Comparison of ENCODE assay signal across 8 mouse cellular contexts in genomic region chr7:132597251-132598041, GRCm38 (mm10). TPM values are rescaled to one million over a fixed set of nuclear protein-coding genes. Genes with fewer than 3 reads are reported as not detected.
DNase-seq lines count a peak whose midpoint lies in the region; ATAC-seq and TF ChIP-seq lines count a peak whose summit lies in the region.

No protein-coding gene starts in this region.

- no peak for TF ChIP-seq CTCF in layer of hippocampus, adult 2 months (conservative IDR thresholded peaks at IDR 0.05)

- peak overlapping the region; percentile 82 for H3K4me2 ChIP-seq in liver, embryonic 13.5 days
- peak overlapping the region; percentile 69 for H3K4me2 ChIP-seq in stomach, embryonic 14.5 days (replicated peaks; ENCODE audit: low read depth, low read length)

- ATAC-seq in liver, embryonic 13.5 days (ENCODE audit: low read depth), result peak; percentile 56
- 0 out of 2 replicates have a peak, but pooled peaks have one; percentile 10 for ATAC-seq in stomach, embryonic 14.5 days (ENCODE audit: insufficient number of reproducible peaks, insufficient read depth, low FRiP score, low read depth)

- H3K9ac ChIP-seq in liver, embryonic 13.5 days, result peak overlapping the region; percentile 27
- H3K9ac ChIP-seq in stomach, embryonic 14.5 days (replicated peaks; ENCODE audit: low read depth, low read length), result no peak overlapping the region; the same call in 1 of the 2 replicates

- no peak for DNase-seq in layer of hippocampus, adult 2 months (ENCODE audit: low spot score in 2 of 2)
- DNase-seq in layer of hippocampus, postnatal 14 days (ENCODE audit: low spot score in 2 of 2), result no peak
- peak; percentile 28 to 29 for DNase-seq in heart, postnatal 14 days
- DNase-seq in liver, embryonic 13.5 days, result peak; percentile 18
- DNase-seq in cerebellum, adult 18-20 months, result no peak
- DNase-seq in ovary, adult 18-20 months (ENCODE audit: low spot score), result no peak

- H3K9me3 ChIP-seq in liver, embryonic 13.5 days (replicated peaks), result no peaks in the 10 kb centered on the region
- H3K9me3 ChIP-seq in stomach, embryonic 14.5 days (ENCODE audit: control insufficient read depth, low read depth, low read length), result no peaks in the 10 kb centered on the region

- H3K27me3 ChIP-seq in liver, embryonic 13.5 days, result peaks cover 73% of the 10 kb centered on the region
- H3K27me3 ChIP-seq in stomach, embryonic 14.5 days (ENCODE audit: control insufficient read depth, insufficient read depth, low read length), result peaks cover 67% of the 10 kb centered on the region

- H3K27ac ChIP-seq in layer of hippocampus, adult 2 months, result no peak overlapping the region
- H3K27ac ChIP-seq in brown adipose tissue, adult 24 weeks (replicated peaks; ENCODE audit: low read depth, low read length), result no peak overlapping the region
- H3K27ac ChIP-seq in liver, embryonic 13.5 days, result no peak overlapping the region
- H3K27ac ChIP-seq in stomach, embryonic 14.5 days (ENCODE audit: low read length), result no peak overlapping the region

- under 1% methylated on average over 54 of the region's 60 CpGs for WGBS in liver, embryonic 13.5 days (ENCODE audit: insufficient replicate concordance)
- WGBS in stomach, embryonic 14.5 days, result under 1% methylated on average over 60 of the region's 60 CpGs

- no peaks in the 10 kb centered on the region for H3K36me3 ChIP-seq in liver, embryonic 13.5 days
- H3K36me3 ChIP-seq in stomach, embryonic 14.5 days (ENCODE audit: control insufficient read depth, insufficient read depth, low read length), result no peaks in the 10 kb centered on the region

- peaks cover 2% of the 10 kb centered on the region; the same call in 1 of the 2 replicates for H3K4me1 ChIP-seq in brown adipose tissue, adult 24 weeks (ENCODE audit: control insufficient read depth, insufficient read depth, insufficient read length, low read length)
- H3K4me1 ChIP-seq in liver, embryonic 13.5 days (replicated peaks), result peaks cover 69% of the 10 kb centered on the region
- 0 out of 2 replicates have a peak, but pooled peaks cover 13% of the 10 kb centered on the region for H3K4me1 ChIP-seq in stomach, embryonic 14.5 days (ENCODE audit: control insufficient read depth, insufficient read depth, low read length)

- H3K4me3 ChIP-seq in layer of hippocampus, adult 2 months, result peak overlapping the region; percentile 47
- peak overlapping the region; percentile 33 for H3K4me3 ChIP-seq in brown adipose tissue, adult 24 weeks (ENCODE audit: insufficient read depth, low read depth, low read length)
- peak overlapping the region; percentile 59 for H3K4me3 ChIP-seq in liver, embryonic 13.5 days (replicated peaks)
- peak overlapping the region; percentile 40 for H3K4me3 ChIP-seq in stomach, embryonic 14.5 days (ENCODE audit: low read depth, low read length)

- intact Hi-C loops in heart, postnatal 14 days (cut with DNase I), result no loop called here

RNA-seq across cellular contexts. Expression of gene Nkx1-2, which starts 2.0 kb away (rescaled TPM):
- total RNA-seq in layer of hippocampus, adult 2 months (2021), result not detected
- total RNA-seq in layer of hippocampus, postnatal 14 days (2021), result not detected
- not detected in 2 replicates for polyA plus RNA-seq in brown adipose tissue, adult 24 weeks (2012; ENCODE audit: insufficient read depth, insufficient read length, missing spikeins)
- not detected for total RNA-seq in heart, postnatal 14 days (2021)
- polyA plus RNA-seq in liver, embryonic 13.5 days (2015; fragmentation: Nextera tagmentation; extraction: Ambion mirVana), result not detected in 2 replicates
- polyA plus RNA-seq in stomach, embryonic 14.5 days (2014; fragmentation: Nextera tagmentation; extraction: Ambion mirVana), result not detected in 2 replicates

RNA-seq across cellular contexts. Expression of gene Lhpp, which starts 13.0 kb away (rescaled TPM):
- total RNA-seq in layer of hippocampus, adult 2 months (2021), result 10 to 100 TPM; 22.9 to 25.3 TPM
- total RNA-seq in layer of hippocampus, postnatal 14 days (2021), result 10 to 100 TPM; 30.5 to 31.2 TPM
- polyA plus RNA-seq in brown adipose tissue, adult 24 weeks (2012; ENCODE audit: insufficient read depth, insufficient read length, missing spikeins), result 11.1 and 13.9 TPM in 2 replicates
- total RNA-seq in heart, postnatal 14 days (2021), result 10 to 100 TPM; 12.9 to 13.6 TPM
- polyA plus RNA-seq in liver, embryonic 13.5 days (2015; fragmentation: Nextera tagmentation; extraction: Ambion mirVana), result 8.0 and 8.3 TPM in 2 replicates
- polyA plus RNA-seq in stomach, embryonic 14.5 days (2014; fragmentation: Nextera tagmentation; extraction: Ambion mirVana), result 15.3 and 19.2 TPM in 2 replicates

RNA-seq across cellular contexts. Expression of gene Oat, which starts 21.2 kb away (rescaled TPM):
- 10 to 100 TPM; 91.2 to 95.6 TPM for total RNA-seq in layer of hippocampus, adult 2 months (2021)
- total RNA-seq in layer of hippocampus, postnatal 14 days (2021), result 10 to 100 TPM; 67.5 to 72.9 TPM
- polyA plus RNA-seq in brown adipose tissue, adult 24 weeks (2012; ENCODE audit: insufficient read depth, insufficient read length, missing spikeins), result 50.3 and 75.2 TPM in 2 replicates
- total RNA-seq in heart, postnatal 14 days (2021), result 100 to 1,000 TPM; 120 to 122 TPM
- polyA plus RNA-seq in liver, embryonic 13.5 days (2015; fragmentation: Nextera tagmentation; extraction: Ambion mirVana), result 86.1 and 99.6 TPM in 2 replicates
- 207 and 232 TPM in 2 replicates for polyA plus RNA-seq in stomach, embryonic 14.5 days (2014; fragmentation: Nextera tagmentation; extraction: Ambion mirVana)

Comparison
In these comparisons a context has a peak if more than half of its experiments do, and no peak if none do; other contexts are left out.
1. DNase-seq: peak in heart, postnatal 14 days (2 of 2) and liver, embryonic 13.5 days (single experiment); none in layer of hippocampus, adult 2 months (0 of 2), layer of hippocampus, postnatal 14 days (0 of 2), cerebellum, adult 18-20 months (0 of 2) and ovary, adult 18-20 months (single experiment).
2. Peak in every context shown above with its lines, with median percentiles within 50 percentile points of each other: H3K4me3 ChIP-seq.